Mouse (Mus musculus) MEL (cell line): ENCODE measurements around the gene Rps11.

Source experiments
- CTCF ChIP-seq, 3 experiments: IDR thresholded peaks in 2 of 3; conservative IDR thresholded peaks in 1 of 3; 2 replicates each; pipeline ENCODE4 v1.5.1; 2011 to 2012; ENCODE audit warnings: low read length in 3 of 3, low read depth in 2 of 3, mild to moderate bottlenecking in 2 of 3, improper control_type of control experiment in 1 of 3, inconsistent platforms in 1 of 3, mixed read lengths in 1 of 3, moderate library complexity in 1 of 3; ENCODE audit not compliant: control insufficient read depth in 1 of 3, insufficient read depth in 1 of 3, poor library complexity in 1 of 3, severe bottlenecking in 1 of 3
- TCF12 ChIP-seq: IDR thresholded peaks from 2 replicates; pipeline ENCODE4 v1.6.1; 2014; ENCODE audit warnings: low read depth, mild to moderate bottlenecking, inconsistent platforms, low read length, improper control_type of control experiment, moderate library complexity

GRCm38 (mm10) chr7:45165701-45166100 lies 41.5 kb upstream of the Rps11 start:
- TF ChIP-seq TCF12: no peak
- TF ChIP-seq CTCF (IDR thresholded peaks at IDR 0.05 in 2 of 3, conservative IDR thresholded peaks at IDR 0.05 in 1 of 3; ENCODE audit: control insufficient read depth in 1 of 3, insufficient read depth in 1 of 3, low read depth in 2 of 3, low read length in 3 of 3, poor library complexity in 1 of 3, severe bottlenecking in 1 of 3): no peak
